Mouse (Mus musculus) spleen, postnatal 0 days (tissue): ENCODE data around the gene Rsph4a. TPM values are rescaled to one million over a fixed set of nuclear protein-coding genes. Genes with fewer than 3 reads are reported as not detected.

Source experiments
- polyA plus RNA-seq: library from polyadenylated mRNA; unstranded; fragments of >200 nt; fragmentation: Nextera tagmentation; extraction: Ambion mirVana; gene quantifications from 2 replicates; pipeline ENCODE4 v1.2.1, GENCODE M21; 2015

Rsph4a gene
- not detected in 2 replicates for polyA plus RNA-seq

GRCm38 (mm10) chr10:33904530-33905481, at the start of gene Rsph4a:
Gene Rsph4a, plus strand, starts transcription at chr10:33905111.

GRCm38 (mm10) chr10:33857421-33857820, 47.5 kb upstream of the Rsph4a start, which contains the start of gene Sult3a1:
Gene Sult3a1, plus strand, starts transcription at chr10:33857721.

GRCm38 (mm10) chr10:33950803-33951583, 46.1 kb downstream of the Rsph4a start, which contains the start of gene Zup1:
Gene Zup1, minus strand, starts transcription at chr10:33951269.

Other genes with a start within 250 kb of the Rsph4a start
- not detected in 2 replicates for gene Sult3a2, start 118.4 kb upstream of the Rsph4a start, polyA plus RNA-seq
- not detected in 2 replicates for gene Sult3a1, start 47.4 kb upstream of the Rsph4a start, polyA plus RNA-seq
- 13.2 and 15.3 TPM in 2 replicates for gene Zup1, start 46.2 kb downstream of the Rsph4a start, polyA plus RNA-seq
- gene Rwdd1, start 114.5 kb downstream of the Rsph4a start, polyA plus RNA-seq, result 72.0 and 74.1 TPM in 2 replicates
- gene Trappc3l, start 132.5 kb downstream of the Rsph4a start, polyA plus RNA-seq, result not detected in 2 replicates
- not detected in 2 replicates for gene Calhm4, start 139.2 kb downstream of the Rsph4a start, polyA plus RNA-seq
- gene Calhm5, start 191.4 kb downstream of the Rsph4a start, polyA plus RNA-seq, result 0.16 and 0.17 TPM in 2 replicates
- gene Calhm6, start 222.9 kb downstream of the Rsph4a start, polyA plus RNA-seq, result 2.8 and 4.7 TPM in 2 replicates